Mouse (Mus musculus): ENCODE data around the gene Psmc3ip. TPM values are rescaled to one million over a fixed set of nuclear protein-coding genes. Genes with fewer than 3 reads are reported as not detected.
"Not testable (repeated sequence)": the region's sequence is repeated elsewhere in the genome, so short reads cannot be mapped to it uniquely, and the experiment has no call there.

The Psmc3ip gene
- 1 to 10 TPM; 2.8 to 3.8 TPM for total RNA-seq (2021)
- long read RNA-seq, experiment 1, partial matches to known transcripts, result 0 of 1 reads
- long read RNA-seq, experiment 1, other reads (novel, unspliced or antisense), result 0 of 1 reads
- long read RNA-seq, experiment 2, transcript Psmc3ip-201 (8 exons, 1,291 nt), result major isoform, 6 of 7 reads
- long read RNA-seq, experiment 2, partial matches to known transcripts, result 0 of 7 reads
- long read RNA-seq, experiment 2, other reads (novel, unspliced or antisense), result 1 of 7 reads

GRCm38 (mm10) chr11:101095314-101096024 lies at the start of gene Psmc3ip:
Gene Psmc3ip, minus strand, starts transcription at chr11:101095436.
- DNase-seq (ENCODE audit: low spot score in 2 of 2), result peak; percentile 85 to 90

- DNase-seq (ENCODE audit: low spot score in 2 of 2), result no peak
These were observed 48.3 kb upstream of the Psmc3ip start for GRCm38 (mm10) chr11:101143338-101144225.

DNA sequence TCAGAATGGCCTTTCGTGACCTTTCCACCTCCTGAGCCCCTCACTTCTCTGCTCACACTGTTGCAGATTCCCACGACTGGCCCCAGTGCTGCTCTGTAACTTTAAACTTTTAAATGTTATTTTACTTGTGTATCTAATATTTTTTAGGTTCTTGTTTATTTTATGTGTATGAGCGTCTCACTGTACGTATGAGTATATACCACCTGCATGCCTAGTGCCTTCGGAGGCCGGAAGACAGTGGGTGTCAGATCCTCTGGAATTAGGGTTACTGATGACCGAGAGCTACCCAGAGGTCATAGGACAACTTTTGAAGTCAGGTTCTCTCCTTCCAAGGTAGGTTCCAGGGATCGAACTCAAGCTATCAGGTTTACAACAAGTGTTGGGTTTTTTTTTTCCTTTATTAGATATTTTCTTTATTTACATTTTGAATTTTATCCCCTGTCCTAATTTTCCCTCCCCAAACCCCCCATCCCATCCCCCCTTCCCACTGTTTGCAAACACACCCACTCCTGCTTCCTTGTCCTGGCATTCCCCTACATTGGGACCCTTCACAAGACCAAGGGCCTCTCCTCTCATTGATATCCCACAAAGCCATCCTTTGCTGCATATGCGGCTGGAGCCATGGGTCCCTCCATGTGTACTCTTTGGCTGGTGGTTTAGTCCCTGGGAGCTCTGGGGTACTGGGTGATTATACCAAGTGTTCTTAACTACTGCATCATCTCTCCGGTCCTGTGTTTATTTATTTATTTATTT lies 47.2 kb upstream of the Psmc3ip start:
- no peak for DNase-seq (ENCODE audit: low spot score in 2 of 2)

GRCm38 (mm10) chr11:101141088-101141487 lies 45.9 kb upstream of the Psmc3ip start:
- DNase-seq (ENCODE audit: low spot score in 2 of 2), result no peak

DNA sequence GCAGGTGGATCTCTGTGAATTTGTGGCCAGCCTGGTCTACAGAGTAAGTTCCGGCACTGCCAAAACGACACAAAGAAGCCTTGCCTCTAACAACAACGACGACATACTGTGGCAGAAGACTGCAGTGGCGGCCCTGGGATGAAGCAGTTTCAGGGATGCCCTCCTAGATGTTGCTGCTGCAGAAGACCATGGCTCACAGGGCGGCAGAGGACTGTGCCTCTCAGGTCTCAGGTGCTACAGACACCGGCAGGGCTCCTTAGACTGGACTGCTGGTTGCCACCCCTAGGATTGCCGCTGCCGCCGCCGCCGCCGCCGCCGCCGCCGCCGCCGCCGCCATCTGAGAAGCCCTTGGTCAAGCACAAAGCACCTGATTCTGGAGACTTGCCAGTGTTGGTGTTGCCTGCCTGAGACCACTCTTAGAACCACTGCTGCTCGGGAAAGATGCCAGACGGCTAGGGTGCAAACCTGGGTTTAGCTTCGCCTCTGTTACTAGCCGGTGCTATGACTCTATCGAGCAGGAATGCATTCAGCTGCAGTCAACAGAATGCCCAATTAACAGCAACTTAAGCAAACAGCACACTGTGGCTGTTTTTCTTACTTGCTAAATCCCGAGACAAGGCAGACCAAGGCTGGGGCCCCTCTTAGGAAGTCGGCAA lies 45.1 kb upstream of the Psmc3ip start:
- no peak for DNase-seq (ENCODE audit: low spot score in 2 of 2)

GRCm38 (mm10) chr11:101138536-101139181 lies 43.4 kb upstream of the Psmc3ip start:
- peak in 1 of 2 experiments; percentile 41 for DNase-seq (ENCODE audit: low spot score in 2 of 2)

DNA sequence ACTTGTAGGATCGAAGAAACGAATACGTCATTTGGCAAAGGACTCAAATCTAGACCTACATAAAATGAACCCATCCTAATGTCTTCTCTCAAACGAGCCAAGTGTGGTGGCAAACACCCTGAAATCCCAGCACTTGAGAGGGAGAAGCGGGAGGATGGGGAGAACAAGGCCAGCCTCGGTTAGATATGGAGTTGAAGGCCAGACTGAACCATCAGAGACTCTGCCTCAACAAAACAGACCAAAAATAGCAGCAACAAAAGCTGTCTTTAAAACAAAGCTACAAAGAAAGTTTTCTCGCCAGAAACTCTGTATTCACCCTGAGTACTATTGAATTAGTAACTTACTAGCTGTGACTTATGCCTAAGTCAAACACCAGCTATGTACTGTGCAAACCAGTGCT lies 41.8 kb upstream of the Psmc3ip start:
- no peak for DNase-seq (ENCODE audit: low spot score in 2 of 2)

DNA sequence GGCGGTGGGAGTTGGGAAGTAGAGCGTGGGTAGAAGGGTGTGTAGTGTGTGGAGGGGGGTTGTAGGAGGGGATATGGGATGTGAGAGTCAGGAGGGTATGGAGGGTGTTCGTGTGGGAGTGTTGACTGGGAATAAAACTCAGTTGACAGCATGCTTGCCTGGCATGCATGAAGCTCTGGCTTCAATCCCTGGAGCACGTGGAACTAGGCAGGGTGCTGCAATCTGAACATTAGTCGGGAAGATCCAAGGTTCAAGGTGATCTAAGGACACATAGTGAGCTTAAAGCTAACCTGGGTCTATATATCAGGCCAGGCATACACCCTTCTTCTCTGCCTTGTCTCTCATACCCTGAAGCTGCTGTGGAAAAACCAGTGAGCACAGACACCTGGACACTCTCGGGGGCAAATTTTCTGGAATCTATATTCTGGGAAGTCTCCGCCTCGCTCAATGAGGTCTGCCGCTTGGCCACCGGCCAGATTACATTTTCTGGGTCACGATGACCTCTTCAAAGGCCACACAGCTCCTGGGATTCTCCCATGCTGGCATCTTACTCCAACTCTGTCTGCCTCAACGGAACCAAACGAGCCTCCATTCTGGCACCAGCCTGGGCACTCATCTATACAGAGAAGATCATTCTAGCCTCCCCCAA lies 39.1 kb upstream of the Psmc3ip start:
- DNase-seq (ENCODE audit: low spot score in 2 of 2), result peak in 1 of 2 experiments; percentile 74

DNA sequence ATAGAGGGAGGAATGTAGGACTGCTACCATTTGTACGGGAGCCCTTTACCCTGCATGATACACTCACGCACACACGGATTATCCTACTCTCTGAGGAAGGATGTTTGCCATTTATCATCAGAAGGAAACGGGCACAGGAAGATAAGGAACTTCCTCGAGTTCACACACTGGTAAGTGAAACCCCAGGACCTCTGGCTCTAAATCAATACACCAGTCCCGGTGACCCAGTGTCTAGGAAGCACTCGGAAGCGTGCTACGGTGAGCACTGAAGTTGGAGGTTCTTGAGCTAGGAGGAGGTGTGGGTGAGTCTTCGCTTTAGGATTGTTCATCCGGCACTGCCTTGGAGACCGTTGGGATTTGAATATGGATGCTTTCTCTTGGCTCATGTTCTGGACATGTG lies 37.8 kb upstream of the Psmc3ip start:
- no peak for DNase-seq (ENCODE audit: low spot score in 2 of 2)

GRCm38 (mm10) chr11:101131701-101132100 lies 36.5 kb upstream of the Psmc3ip start:
- no peak for DNase-seq (ENCODE audit: low spot score in 2 of 2)

GRCm38 (mm10) chr11:101131187-101131586 lies 36.0 kb upstream of the Psmc3ip start:
- no peak for DNase-seq (ENCODE audit: low spot score in 2 of 2)

GRCm38 (mm10) chr11:101130056-101130756 lies 35.0 kb upstream of the Psmc3ip start:
- DNase-seq (ENCODE audit: low spot score in 2 of 2), result no peak

DNA sequence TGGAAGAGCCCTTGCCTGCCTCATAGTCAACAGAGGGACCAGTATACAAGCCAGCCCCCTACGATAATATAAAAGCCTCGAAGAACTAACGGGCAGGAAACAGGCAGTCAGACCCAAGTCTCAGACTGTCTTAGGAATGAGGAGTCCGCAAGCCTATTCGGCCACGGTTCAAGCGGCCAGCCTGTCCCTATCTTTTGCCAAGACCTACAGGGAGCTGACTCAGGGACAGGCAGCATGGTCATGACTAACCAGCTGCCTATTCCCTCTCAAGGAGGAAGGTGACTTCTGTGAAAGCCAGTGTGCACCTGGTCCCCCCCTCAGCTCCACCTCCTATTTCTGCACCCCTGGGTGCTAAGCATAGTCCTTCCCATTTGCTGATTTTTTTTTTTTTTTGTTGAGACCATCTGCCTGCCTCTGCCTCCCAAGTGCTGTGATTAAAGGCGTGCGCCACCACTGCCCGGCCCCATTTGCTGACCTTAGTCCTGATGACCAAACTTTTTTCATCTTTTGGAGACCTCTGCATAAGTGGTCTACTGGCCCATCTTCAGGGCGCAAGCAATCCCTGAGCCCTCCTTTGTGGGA lies 33.9 kb upstream of the Psmc3ip start:
- no peak for DNase-seq (ENCODE audit: low spot score in 2 of 2)

DNA sequence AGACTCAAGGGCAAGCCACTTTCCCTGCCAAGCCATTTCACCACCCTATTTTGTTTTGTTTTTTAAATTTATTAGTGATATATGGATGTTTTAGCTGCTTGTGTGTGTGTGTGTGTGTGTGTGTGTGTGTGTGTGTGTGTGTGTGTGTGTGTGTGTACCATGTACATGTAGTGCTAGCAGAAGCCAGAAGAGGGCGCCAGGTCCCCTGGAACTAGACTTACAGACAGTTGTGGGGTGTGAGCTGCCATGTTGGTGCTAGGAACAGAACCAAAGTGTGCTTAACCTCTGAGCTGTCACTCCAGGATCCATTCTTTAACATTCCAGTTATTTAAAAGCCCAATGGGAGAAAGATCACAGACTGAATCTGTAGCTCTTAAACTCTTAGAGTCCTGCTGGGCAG lies 31.8 kb upstream of the Psmc3ip start:
- no peak for DNase-seq (ENCODE audit: low spot score in 2 of 2)

GRCm38 (mm10) chr11:101125008-101125407 lies 29.8 kb upstream of the Psmc3ip start:
- not testable (repeated sequence) for DNase-seq (ENCODE audit: low spot score in 2 of 2)

- not testable (repeated sequence) for DNase-seq (ENCODE audit: low spot score in 2 of 2)
These were observed 29.3 kb upstream of the Psmc3ip start for GRCm38 (mm10) chr11:101124494-101124893.

DNA sequence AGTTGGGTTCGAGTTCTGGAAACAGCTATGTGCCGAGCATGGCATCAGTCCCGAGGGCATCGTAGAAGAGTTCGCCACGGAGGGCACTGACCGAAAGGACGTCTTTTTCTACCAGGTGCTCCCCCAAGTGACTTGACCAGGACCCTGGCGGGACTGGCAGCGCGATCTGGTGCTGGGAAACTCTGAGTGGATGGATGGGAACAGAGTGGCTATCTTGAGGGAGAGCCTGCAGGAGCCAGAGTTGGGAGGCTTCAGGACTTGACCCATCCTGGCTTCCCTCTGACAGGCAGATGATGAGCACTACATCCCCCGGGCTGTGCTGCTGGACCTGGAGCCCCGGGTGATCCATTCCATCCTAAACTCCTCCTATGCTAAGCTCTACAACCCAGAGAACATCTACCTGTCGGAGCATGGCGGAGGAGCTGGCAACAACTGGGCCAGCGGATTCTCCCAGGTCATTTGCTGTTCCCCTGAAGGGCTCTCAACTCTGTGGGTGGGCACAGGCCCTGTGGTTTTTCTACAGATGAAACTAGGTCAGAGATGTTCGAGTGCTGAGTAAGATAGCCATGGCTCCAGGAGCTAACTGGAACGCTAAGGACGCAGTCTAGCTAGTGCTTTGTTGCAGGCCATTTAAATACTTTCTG lies 25.4 kb upstream of the Psmc3ip start:
- DNase-seq (ENCODE audit: low spot score in 2 of 2), result peak; percentile 33

Data from adrenal gland, adult 18-20 months (tissue).